Mouse (Mus musculus): ENCODE results near the gene Stag1. TPM values are rescaled to one million over a fixed set of nuclear protein-coding genes. Genes with fewer than 3 reads are reported as not detected.
A peak's percentile ranks its signal among the peaks of the same experiment; 100 is the strongest.
"Not testable (repeated sequence)": the region's sequence is repeated elsewhere in the genome, so short reads cannot be mapped to it uniquely, and the experiment has no call there.

Stag1 gene
- polyA plus RNA-seq, 2 experiments from 2014 or later: 79.9 to 126 TPM

DNA sequence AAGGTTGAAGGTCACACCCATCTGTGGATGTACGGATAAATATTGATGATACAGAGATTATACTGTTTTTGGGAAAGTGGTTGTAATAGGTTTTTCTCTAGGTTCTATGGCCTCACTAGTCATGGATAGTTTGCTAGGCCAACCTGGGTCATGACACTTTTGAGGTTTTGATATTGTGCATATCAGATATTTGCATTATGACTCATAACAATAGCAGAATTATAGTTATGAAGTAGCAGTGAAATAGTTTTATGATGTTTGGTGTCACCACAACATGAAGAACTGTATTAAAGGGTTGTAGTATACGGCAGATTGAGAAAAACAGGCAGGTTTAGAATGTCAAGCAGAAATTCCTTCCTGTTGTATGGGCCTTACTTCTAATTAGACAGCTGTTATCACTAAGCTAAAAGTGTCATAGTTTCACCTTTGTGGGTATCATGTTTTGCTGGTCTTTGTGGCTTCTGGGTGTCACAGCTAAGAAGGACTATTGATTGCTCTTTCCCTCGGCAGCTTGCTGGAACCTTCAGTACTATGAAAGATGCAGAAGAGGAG lies 92.2 kb downstream of the Stag1 start:
- ATAC-seq: peak; percentile 73

DNA sequence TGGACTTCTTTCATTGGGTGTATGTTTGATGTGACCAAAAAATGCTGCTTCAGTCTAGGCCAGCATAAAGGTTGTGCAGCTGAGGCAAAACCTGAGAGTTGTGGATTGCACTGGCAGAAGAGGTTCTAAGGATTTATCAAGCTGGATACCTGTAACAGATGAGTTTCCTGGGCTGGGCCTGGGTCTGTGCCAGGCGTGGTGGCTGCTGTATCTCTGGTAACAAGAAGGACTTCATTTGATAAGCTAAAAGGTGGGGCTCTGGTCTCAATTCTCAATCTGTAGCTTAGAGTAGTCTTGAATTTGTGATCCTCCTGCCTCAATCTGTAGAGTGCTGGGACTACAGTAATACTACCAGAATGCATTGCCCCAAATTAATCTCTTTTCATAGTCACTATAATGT lies 94.6 kb downstream of the Stag1 start:
- no peak for ATAC-seq

DNA sequence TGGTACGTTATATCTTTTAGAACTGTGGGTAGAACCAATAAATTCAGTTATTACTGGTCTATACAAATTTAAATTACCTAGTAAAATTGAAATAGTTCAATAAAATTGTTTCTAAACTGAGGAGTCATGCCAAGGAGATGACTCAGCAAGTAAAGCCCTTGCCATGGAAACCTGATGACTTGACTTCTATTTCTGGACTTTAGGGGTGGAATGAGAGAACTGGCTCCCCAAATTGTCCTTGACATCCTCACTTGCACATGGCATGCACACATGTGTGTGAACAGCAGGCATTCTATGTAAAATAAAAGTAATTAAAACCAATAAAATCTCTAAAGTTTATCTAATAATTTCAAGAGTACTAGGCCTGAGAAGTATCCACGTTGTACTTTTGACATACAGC lies 98.9 kb downstream of the Stag1 start:
- ATAC-seq: no peak

DNA sequence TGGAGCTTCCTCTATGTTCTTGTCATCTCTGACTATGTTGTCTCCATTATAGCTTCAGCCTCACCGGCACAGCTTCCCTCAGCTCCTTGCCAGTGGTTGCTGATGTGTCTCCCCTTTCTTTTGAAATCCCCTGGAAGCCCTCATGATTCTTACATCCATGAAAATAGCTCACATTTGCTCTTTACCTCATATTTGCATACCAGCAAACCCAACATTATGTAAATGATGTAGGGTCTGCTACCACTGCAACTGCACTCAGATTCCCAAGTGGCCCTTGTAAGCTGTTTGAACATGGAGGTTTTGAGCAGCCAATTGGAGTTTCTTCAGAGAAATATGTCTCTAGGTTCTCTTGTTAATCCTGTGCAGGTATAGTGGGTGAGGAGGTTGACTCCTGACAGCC lies 110.0 kb downstream of the Stag1 start:
- no peak for ATAC-seq

DNA sequence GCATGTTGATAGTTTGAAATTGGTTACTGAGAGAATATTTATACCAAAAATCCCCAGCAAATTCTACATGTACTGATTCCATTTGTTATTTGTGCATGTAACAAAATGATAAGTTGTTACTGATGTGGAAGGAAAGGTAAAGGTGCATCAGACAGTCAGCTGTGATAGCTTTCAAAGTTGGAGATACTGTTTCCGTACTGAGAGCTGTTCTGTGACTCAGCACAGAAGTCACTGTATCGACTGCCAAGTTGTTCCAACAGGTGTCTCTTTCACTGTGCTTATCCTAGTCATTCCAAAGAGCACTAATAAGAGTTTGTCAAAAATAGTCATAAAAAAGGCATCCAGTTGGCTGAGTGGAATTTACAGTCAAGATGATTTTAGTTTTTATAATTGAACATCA lies 114.1 kb downstream of the Stag1 start:
- ATAC-seq: no peak

DNA sequence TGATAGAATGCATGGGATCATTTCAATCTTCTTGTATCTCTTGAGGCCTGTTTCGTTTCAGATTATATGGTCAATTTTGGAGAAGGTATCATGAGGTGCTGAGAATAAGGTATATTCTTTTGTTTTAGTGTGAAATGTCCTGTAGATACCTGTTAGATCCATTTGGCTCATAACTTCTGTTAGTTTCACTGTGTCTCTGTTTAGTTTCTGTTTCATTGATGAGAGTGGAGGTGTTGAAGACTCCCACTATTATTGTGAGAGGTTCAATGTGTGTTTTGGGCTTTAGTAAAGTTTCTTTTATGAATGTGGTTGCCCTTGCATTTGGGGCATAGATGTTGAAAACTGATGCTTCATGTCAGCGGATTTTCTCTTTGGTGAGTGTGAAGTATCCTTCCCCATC lies 127.2 kb downstream of the Stag1 start:
- peak; percentile 54 for ATAC-seq

DNA sequence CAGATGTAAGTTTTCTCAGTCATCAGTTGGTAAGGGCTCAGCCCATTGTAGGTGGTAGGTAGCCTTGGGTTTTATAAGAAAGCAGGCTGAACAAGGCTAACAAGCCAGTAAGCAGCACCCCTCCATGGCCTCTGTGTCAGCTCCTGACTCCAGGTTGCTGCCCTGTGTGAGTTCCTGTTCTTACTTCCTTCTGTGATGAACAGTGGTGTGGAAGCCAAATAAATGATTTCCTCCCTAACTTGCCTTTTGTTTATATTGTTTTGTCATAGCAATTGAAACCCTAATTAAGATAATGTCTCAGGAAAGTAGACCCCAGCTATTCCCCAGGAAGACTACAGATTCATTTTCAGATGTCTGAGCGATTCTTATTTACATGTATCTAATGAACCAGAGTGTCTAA lies 134.2 kb downstream of the Stag1 start:
- no peak for ATAC-seq

DNA sequence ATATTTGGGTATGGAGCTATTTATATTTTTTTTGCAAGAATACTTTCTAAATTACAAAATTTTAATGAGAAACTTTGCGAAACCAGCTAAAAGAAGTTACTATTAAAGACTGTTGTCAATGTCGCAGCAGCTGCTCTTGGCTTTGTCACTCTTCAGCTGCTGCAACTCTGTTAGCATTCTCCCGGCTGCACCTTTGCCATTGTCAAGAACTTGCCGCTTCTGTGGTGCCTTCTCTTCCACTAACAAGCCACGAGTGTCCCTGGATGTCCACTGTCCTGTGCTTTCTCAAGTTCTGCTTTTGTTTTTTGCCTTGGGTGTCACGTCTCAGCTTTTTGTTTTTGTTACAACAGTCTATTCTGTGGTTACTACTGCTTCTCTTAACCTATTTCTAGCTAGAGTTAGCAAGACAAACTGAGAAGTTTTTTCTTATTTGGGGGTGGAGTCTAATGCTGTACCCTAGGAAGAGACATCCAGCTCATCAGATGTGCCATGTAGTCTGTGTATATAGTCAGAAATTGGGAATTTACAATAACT lies 136.4 kb downstream of the Stag1 start:
- ATAC-seq: no peak

DNA sequence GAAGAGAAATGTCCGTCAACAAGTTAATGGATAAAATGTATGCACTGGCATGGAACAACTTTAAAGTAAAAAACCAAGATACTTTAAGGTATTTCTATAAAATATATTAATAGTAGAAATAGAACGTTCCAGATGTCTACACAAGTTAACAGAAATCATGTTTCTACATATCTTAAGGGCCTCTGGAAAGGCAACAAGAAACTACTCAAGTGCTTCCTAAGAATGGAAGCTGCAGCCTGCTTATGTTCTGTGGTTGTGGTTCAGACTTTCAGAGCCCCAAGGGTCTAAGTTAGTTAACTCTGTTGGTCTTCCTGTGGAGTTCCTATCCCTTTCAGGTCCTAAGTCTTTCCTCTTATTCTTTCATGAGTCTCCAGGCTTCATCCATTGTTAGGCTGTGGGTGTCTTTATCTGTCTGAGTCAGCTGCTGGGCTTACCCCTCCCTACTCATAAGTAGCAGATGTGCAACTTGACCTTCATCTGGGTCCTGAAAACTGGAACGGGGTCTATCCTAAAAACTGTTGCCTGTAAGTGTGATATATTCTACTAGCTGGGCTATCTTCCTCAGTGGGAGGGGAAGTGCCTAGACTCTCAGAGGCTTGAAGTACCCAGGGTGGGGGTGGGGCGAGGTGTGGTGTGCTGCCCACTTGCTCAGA lies 138.5 kb downstream of the Stag1 start:
- no peak for ATAC-seq

DNA sequence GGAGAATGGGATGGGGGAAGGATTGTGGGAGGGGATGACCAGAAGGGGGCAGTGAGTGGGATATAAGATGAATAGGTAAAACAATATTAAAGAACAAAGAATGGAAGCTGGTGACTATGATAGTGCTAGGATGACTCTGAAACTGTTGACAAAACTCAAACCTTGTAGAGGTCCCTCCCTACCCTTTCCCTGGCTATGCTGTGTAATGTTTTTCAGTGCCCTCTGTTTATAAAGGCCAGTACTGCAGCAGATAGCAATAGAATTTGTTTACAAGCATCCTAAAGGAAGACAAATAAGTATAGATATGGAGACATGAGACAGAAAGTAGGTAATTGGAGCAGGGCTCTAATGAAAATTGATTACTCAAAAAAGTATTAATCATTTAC lies 139.0 kb downstream of the Stag1 start:
- no peak for ATAC-seq

DNA sequence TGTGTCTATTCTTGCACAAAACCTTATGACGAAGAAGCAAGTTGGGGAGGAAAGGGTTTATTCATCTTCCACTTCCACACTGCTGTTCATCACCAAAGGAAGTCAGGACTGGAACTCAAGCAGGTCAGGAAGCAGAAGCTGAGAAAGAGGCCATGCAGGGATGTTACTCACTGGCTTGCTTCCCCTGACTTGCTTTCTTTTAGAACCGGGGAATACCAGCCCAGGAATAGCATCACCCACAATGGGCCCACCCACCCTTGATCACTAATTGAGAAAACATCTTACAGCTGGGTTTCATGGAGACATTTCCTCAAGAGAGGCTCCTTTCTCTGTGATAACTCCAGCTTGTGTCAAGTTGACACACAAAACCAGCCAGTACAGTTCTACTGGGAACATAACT lies 179.6 kb downstream of the Stag1 start:
- not testable (repeated sequence) for ATAC-seq

DNA sequence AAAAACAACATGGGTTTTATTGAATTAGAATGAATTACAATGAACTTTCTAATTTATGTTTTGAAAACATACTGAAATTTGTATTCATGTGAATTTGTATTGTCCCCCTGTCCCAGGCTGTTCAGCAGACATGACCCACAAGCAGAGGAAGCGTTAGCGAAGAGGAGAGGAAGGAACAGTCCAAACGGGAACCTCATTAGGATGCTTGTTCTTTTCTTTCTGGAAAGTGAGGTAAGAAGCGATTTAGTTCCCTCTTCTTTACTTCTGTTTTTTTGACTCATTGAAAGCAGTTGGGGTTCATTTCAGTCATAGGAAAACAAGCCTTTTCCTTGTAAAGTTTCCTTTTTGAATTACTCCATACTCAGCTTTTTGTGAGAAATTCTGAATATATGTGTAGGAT lies 268.4 kb downstream of the Stag1 start:
- no peak for ATAC-seq

DNA sequence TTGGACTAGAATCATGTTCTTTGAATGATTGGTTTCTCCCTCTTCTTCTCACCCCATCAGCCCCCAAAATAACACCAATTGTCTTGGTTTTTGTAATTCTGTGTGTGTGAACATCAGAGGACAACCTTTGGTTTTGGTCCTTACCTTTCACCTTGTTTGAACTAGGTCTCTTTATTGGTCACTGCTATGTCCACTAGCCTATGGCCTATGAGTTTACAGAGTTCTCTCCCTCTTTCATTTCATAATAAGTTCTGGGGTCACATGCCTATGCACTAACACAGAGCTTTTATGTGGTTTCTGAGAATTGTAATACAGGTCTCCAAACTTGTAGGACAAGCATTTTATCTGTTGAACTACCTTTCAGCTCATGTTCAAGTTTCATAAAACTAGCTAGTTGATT lies 272.0 kb downstream of the Stag1 start:
- no peak for ATAC-seq

DNA sequence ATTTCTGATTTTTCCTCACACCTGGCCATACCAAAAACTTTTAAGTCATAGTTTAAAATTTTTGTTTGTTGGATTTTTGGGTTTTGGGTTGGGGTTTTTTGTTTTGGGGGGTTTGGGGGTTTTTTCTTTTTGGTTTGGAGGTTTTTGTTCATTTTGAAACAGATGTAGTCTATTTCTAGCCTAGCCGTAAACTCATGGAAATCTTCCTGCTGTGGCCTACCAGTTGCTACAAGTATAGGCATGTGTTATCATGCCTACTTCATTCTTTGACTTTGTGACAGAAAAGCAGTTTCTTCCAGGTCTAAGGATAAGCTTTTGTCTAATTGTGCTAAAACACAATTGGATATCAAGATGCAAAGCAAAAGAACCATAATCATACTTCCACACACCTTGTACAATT lies 298.5 kb downstream of the Stag1 start:
- ATAC-seq: no peak

DNA sequence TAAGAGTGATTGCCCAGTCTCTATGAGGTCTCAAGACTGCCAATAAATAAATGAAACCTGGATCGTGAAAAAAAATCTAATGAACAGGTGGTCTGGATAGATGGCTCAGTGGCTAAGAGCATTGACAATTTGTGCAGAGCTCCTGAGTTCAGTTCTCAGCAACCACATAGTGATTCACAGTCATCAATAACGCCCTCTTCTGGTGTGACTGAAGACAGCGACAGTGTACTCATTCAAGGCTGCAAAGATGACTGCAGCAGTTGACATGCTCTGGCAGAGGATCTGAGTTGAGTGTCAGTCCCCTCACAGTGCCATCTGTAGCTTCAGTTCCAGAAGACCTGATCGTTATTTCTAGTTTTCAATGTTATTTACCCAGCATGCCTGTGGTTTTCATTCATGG lies 300.4 kb downstream of the Stag1 start:
- ATAC-seq: no peak

DNA sequence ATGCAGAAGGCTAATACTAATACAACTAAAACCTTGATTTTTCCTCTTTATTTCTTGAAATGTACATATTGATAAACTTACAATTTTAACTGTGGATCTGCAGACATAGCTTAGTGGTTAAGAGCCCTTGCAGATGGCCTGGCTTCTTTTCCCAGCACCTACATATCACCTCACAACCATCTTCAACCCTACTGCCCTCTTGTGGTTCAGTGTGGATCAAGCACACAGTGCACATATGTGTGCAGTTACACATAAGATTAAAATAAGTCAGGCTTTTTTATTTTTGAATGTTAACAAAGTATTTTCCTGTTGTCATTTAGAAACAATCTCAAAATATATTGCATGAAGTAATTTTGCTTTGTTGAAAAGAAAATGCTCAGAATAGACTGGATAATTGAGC lies 312.8 kb downstream of the Stag1 start:
- ATAC-seq: no peak

DNA sequence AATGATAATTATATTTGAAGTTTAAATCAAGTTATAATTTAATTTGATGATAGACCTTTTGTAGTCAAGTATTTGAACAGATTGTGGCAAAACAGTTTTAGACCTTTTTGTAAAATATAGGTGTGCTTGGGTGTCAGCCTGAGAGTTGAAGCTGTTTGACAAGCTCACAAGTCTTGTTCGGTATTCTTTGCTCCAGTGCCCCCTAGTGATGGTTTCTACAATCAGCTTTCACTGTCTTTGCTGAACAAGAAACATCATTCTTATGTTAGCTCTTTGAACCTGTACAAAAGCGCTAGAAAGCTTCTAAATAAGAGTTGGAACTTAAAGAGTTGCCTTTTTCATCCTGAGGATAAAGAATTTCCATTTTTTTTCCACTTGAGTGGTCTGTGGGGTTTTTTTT lies 319.5 kb downstream of the Stag1 start:
- ATAC-seq: peak; percentile 90

DNA sequence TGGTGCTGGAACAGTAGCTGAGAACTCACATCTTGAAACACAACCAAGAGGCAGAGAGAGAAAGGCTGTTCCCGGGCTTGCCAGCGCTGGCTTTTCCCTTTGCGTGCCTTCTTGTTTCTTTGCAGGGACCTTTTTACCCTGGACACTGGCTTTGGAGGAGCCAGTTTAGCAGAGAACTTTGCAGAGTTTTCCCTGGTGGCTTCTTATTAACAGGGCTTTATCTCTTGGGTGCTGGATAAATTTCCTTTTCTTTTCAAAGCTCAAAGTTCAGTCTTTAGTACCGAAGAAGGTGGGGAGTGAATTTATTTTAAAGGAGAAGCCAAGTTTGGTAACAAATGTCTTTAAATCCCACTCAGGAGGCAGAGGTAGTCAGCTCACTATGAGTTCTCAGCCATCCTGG lies 329.0 kb downstream of the Stag1 start:
- no peak for ATAC-seq

DNA sequence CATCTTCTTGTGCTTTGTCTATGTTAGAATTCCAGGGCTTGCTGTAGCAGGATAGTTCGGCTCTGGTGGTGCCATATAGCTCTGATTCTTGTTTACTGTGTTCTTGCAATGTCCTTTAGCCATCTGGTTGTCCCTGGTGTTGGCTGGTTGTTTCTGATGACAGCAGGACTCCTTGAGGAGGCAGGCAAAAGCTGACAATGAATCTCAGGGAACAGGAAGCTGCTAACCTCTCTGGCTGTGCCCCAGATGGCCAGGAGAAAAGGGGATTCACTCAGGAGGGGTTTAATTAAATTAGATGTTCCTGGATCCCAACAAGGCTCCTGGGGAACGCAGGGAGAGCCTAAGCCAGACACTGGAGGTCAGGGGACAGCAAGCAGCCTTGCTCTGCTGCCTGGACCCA lies 344.4 kb downstream of the Stag1 start:
- ATAC-seq: no peak

DNA sequence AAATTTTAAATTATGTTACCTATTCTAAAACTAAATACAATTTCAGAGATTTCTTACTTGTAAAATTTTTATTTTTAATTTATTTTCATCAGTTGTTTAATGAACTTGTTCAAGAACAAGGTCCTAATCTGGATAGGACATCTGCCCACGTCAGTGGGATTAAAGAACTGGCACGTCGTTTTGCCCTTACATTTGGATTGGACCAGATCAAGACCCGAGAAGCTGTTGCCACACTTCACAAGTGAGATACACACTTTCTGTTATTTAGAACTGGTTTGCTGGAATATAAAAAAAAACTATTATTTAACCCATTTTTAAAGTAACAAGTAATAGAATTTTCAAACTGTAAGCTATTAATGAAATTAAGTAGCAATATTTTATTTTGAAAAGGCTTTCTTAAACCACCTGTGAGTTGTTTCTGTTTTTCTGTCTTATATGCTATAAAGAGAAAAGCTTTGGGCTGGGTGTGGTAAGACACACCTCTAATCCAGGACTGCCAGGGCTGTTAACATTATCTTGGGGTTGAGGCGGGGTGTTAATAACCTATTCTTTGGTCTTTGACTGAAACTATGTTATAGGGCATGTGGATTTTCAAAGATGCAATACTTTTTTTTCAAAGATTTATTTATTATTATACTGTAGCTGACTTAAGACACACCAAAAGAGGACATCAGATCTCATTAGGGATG lies 347.2 kb downstream of the Stag1 start:
- ATAC-seq: no peak

DNA sequence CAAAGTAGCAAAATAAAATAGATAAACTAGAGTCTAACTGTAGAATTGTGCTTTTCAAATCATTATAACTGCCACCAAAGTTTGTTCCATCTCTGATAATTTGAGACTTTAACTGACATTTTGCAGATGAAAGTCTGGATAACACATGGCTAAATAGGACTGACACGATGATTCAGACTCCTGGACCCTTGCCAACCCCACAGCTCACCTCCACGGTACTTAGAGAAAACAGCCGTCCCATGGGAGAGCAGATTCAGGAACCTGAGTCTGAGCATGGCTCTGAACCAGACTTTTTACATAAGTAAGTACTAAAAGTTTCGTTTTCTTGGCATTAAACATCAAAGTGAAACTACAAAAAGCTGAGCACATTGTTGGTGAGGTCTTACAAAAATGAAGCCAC lies 353.9 kb downstream of the Stag1 start:
- ATAC-seq: no peak

DNA sequence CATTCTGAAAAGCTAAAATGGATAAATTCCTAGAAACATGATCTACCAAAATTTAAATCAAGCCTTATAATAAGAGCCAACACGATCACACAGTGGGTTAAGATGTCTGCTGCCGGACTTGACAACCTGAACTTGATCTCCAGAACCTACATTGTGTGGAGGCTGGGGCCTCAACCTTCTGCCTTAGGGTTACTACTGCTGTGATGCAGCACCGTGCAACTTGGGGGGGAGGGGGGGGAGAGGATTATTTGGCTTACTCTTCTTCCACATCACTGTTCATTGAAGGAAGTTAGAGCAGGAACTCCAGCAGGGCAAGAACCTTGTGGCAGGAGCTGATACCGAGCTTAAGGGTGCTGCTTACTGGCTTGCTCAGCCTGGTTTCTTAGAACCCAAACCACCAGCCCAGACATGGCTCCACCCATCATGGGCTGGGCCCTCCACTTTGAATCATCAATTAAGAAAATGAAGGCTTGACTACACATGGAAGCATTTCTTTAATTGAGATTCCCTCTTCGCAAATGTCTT lies 365.4 kb downstream of the Stag1 start:
- no peak for ATAC-seq

DNA sequence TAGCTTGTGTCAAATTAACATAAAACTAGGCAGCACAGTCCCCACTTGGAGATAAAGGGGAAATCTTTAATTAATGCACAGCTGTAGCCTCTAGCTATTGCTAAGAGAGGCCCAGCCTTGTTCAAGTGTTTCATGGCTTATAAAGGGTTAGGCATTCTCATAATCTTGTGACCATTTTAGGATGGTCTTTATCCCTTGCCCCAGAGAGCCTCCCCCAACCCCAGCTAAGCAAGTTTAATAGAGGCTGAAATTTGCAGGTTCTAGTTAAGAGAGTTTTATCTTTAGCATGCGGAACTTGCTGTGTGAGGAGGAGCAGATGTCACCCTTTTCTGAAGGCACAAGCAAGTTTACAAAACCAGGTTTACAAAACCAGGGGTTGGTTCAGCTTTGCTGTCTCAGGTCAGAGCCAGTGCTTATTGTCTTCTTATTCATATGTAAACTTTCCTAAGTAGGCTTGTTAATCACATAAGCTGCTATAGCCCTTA lies 365.9 kb downstream of the Stag1 start:
- no peak for ATAC-seq

DNA sequence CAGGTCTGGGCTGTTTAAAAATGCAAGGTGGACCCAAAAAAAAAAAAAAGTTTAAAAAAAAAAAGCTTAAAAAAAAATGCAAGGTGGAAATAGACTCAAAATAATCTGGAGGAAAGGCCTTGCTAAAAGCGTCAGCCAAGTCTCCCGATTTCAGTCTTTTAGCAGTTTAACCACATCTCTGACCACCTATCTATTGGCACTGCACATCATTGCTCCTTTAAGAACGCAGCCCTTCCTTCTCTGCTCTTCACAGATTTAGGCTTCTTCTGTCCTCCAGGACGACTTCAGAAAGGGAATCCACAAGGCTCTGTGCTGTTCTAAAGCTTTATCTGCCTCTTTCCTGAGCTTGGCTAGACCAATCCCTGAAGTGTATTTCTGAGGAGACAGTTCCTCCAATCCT lies 366.5 kb downstream of the Stag1 start:
- ATAC-seq: no peak

Measured in CD4-positive, CD25-positive, alpha-beta regulatory T cell, adult 4 months (primary cell).